Mouse (Mus musculus) embryonic facial prominence, embryonic 15.5 days (tissue): Measurements from ENCODE around the gene Crispld2. TPM values are rescaled to one million over a fixed set of nuclear protein-coding genes. Genes with fewer than 3 reads are reported as not detected.

Experiments used
- ATAC-seq: fragments of 200-750 bp; cut with Nextera tagmentation; 2 replicates; pipeline ENCODE4 v1.8.0; 2017; ENCODE audit warnings: low read depth, moderate TSS enrichment; ENCODE audit not compliant: insufficient number of reproducible peaks, low FRiP score, low TSS enrichment
- H3K27ac ChIP-seq: fragments of 300-500 bp; sonication (generic); replicated peaks from 2 replicates; pipeline ENCODE4 v1.5.1; 2015; ENCODE audit warnings: mild to moderate bottlenecking, inconsistent platforms
- H3K27me3 ChIP-seq: fragments of 300-500 bp; sonication (generic); 2 replicates; pipeline ENCODE4 v1.6.1; 2015; ENCODE audit warnings: inconsistent platforms
- H3K36me3 ChIP-seq: fragments of 300-500 bp; sonication (generic); 2 replicates; pipeline ENCODE4 v1.6.1; 2015; ENCODE audit warnings: mild to moderate bottlenecking, inconsistent platforms
- H3K4me1 ChIP-seq: fragments of 300-500 bp; sonication (generic); 2 replicates; pipeline ENCODE4 v1.6.1; 2015; ENCODE audit warnings: inconsistent platforms
- H3K4me2 ChIP-seq: fragments of 300-500 bp; sonication (generic); replicated peaks from 2 replicates; pipeline ENCODE4 v1.6.1; 2015; ENCODE audit warnings: mild to moderate bottlenecking, inconsistent platforms
- H3K4me3 ChIP-seq: fragments of 300-500 bp; sonication (generic); replicated peaks from 2 replicates; pipeline ENCODE4 v1.5.1; 2015; ENCODE audit warnings: mild to moderate bottlenecking, inconsistent platforms
- H3K9ac ChIP-seq: fragments of 300-500 bp; sonication (generic); 2 replicates; pipeline ENCODE4 v1.6.1; 2015; ENCODE audit warnings: inconsistent platforms
- H3K9me3 ChIP-seq: fragments of 300-500 bp; sonication (generic); replicated peaks from 2 replicates; pipeline ENCODE4 v1.6.1; 2016; ENCODE audit warnings: inconsistent platforms
- WGBS: fragments of 180-500 bp; shearing (Covaris S2); methylation state at CpG from one replicate; pipeline ENCODE4 v1.1.7; 2015; 5-methylcytosine and 5-hydroxymethylcytosine counted together
- polyA plus RNA-seq: library from polyadenylated mRNA; unstranded; fragments of >200 nt; fragmentation: Nextera tagmentation; extraction: Ambion mirVana; gene quantifications from 2 replicates; pipeline ENCODE4 v1.2.1, GENCODE M21; 2015

The Crispld2 gene
- polyA plus RNA-seq, 1 experiment from 2014 or later, result 13.1 TPM

DNA sequence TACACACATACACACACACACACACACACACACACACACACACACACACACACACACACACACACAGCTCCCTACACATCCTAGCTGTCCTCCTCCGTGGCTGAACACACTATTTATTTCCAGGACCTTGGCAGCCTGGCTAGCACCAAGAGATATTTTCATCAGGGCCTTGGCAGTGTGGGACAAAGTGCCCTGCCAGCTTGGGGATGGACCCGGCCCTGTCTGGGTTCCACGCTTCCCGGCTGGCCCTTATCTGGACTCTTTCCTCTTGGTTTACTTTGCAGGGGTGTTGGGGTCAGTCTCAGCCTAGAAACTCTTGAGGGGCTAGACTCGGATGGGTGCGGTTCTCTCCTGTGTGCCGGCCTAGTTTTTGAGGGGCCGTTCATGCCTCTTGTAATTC is 8.2 kb downstream of the Crispld2 start:
- no peak overlapping the region for H3K4me2 ChIP-seq
- WGBS, result 49% methylated on average over 8 of the region's 8 CpGs
- no peaks in the 10 kb centered on the region for H3K9me3 ChIP-seq
- no peak overlapping the region for H3K9ac ChIP-seq
- H3K4me1 ChIP-seq, result peaks cover 19% of the 10 kb centered on the region
- H3K27me3 ChIP-seq, result no peaks in the 10 kb centered on the region
- H3K4me3 ChIP-seq, result no peak overlapping the region
- no peaks in the 10 kb centered on the region for H3K36me3 ChIP-seq
- no peak overlapping the region for H3K27ac ChIP-seq
- no peak for ATAC-seq

GRCm38 (mm10) chr8:120001712-120002111 is 9.5 kb downstream of the Crispld2 start:
- ATAC-seq, result no peak
- peaks cover 19% of the 10 kb centered on the region for H3K4me1 ChIP-seq

DNA sequence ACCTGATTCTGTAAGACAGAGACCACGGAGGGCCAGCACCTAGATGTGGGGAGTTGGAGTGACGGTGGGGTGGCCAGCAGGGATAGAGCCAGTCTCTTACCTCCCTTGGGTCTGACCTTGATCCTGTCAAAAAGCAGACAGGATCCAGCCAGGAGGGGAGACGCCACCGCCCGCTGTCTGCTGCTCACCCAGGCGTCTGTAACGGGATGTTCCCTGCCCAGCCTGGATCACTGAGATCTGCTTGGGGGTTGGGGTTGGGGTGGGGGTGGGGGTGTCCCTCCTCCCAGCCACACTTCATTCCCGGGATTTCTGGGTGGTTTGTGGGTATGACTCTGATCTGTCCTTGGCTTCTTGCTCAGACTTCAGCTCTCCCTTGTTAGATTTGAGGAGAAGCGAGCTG is 10.1 kb downstream of the Crispld2 start:
- H3K36me3 ChIP-seq, result no peaks in the 10 kb centered on the region
- no peaks in the 10 kb centered on the region for H3K27me3 ChIP-seq
- no peak overlapping the region for H3K4me2 ChIP-seq
- WGBS, result 36% methylated on average over 9 of the region's 9 CpGs
- peaks cover 19% of the 10 kb centered on the region for H3K4me1 ChIP-seq
- H3K4me3 ChIP-seq, result no peak overlapping the region
- H3K27ac ChIP-seq, result no peak overlapping the region
- no peak overlapping the region for H3K9ac ChIP-seq
- no peak for ATAC-seq
- H3K9me3 ChIP-seq, result no peaks in the 10 kb centered on the region

More at GRCm38 (mm10) chr8:120001712-120002111, 9.5 kb downstream of the Crispld2 start:
- Histone ChIP-seq H3K27ac (no peak overlapping the region), H3K4me3 (no peak overlapping the region), H3K27me3 (no peaks in the 10 kb centered on the region), H3K9ac (no peak overlapping the region), H3K36me3 (no peaks in the 10 kb centered on the region), H3K9me3 (no peaks in the 10 kb centered on the region), H3K4me2 (no peak overlapping the region)
- WGBS, result 76% methylated on average over 7 of the region's 7 CpGs

- no peaks in the 10 kb centered on the region for H3K36me3 ChIP-seq
- H3K4me2 ChIP-seq, result no peak overlapping the region
- H3K4me1 ChIP-seq, result peaks cover 19% of the 10 kb centered on the region
- ATAC-seq, result peak; percentile 53
- no peaks in the 10 kb centered on the region for H3K9me3 ChIP-seq
- no peak overlapping the region for H3K9ac ChIP-seq
- no peak overlapping the region for H3K4me3 ChIP-seq
- no peak overlapping the region for H3K27ac ChIP-seq
- WGBS, result 26% methylated on average over 14 of the region's 14 CpGs
- no peaks in the 10 kb centered on the region; the same call in 1 of the 2 replicates for H3K27me3 ChIP-seq
Observed at GRCm38 (mm10) chr8:120004154-120004702, 12.0 kb downstream of the Crispld2 start.

- Histone ChIP-seq H3K27ac (no peak overlapping the region), H3K4me3 (no peak overlapping the region), H3K36me3 (no peaks in the 10 kb centered on the region), H3K4me1 (peaks cover 19% of the 10 kb centered on the region), H3K9ac (no peak overlapping the region), H3K9me3 (no peaks in the 10 kb centered on the region), H3K4me2 (no peak overlapping the region), H3K27me3 (no peaks in the 10 kb centered on the region; the same call in 1 of the 2 replicates)
- no peak for ATAC-seq
- WGBS, result 60% methylated on average over 2 of the region's 2 CpGs
Observed at GRCm38 (mm10) chr8:120004705-120005381, 12.6 kb downstream of the Crispld2 start.

DNA sequence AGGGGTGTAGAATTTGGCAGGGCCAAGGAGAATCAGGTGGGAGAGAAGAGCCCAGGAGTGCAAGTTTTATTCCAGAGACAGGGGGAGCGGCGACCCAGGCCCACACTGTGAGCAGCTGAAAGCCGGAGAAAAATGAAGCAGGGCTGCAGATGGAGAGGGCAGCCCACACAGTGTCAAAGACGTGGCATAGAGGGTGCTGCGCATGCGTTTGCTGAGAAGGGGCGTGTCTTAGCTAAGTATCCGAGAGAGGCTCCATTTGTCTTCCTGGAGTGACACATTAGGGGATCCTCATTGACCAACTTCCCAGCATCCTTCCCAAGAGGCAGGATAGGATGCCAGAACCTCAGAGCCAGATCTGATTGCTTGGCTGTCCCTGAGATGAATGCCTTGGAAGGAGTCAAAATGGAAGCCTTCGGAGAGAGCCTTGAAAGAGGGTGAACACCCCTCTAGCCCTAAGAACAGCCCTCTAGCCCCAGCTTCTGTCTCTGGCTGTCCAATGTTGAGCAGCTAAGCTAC is 14.5 kb downstream of the Crispld2 start:
- H3K4me1 ChIP-seq, result peaks cover 10% of the 10 kb centered on the region
- no peaks in the 10 kb centered on the region for H3K9me3 ChIP-seq
- no peak for ATAC-seq
- H3K36me3 ChIP-seq, result no peaks in the 10 kb centered on the region
- no peak overlapping the region for H3K4me2 ChIP-seq
- 35% methylated on average over 9 of the region's 9 CpGs for WGBS
- H3K27me3 ChIP-seq, result no peaks in the 10 kb centered on the region; the same call in 1 of the 2 replicates
- no peak overlapping the region for H3K9ac ChIP-seq
- H3K27ac ChIP-seq, result no peak overlapping the region
- no peak overlapping the region for H3K4me3 ChIP-seq

GRCm38 (mm10) chr8:120007178-120007577 is 14.9 kb downstream of the Crispld2 start:
- H3K4me2 ChIP-seq, result no peak overlapping the region
- no peak overlapping the region for H3K9ac ChIP-seq
- H3K27ac ChIP-seq, result no peak overlapping the region
- ATAC-seq, result no peak
- no peaks in the 10 kb centered on the region for H3K9me3 ChIP-seq
- H3K36me3 ChIP-seq, result no peaks in the 10 kb centered on the region
- H3K27me3 ChIP-seq, result no peaks in the 10 kb centered on the region; the same call in 1 of the 2 replicates
- peaks cover 10% of the 10 kb centered on the region for H3K4me1 ChIP-seq
- H3K4me3 ChIP-seq, result no peak overlapping the region
- WGBS, result 78% methylated on average over 9 of the region's 9 CpGs

- Histone ChIP-seq H3K27ac (no peak overlapping the region), H3K9ac (no peak overlapping the region), H3K4me1 (peaks cover 17% of the 10 kb centered on the region), H3K36me3 (no peaks in the 10 kb centered on the region), H3K4me3 (no peak overlapping the region), H3K9me3 (no peaks in the 10 kb centered on the region), H3K4me2 (no peak overlapping the region), H3K27me3 (no peaks in the 10 kb centered on the region; the same call in 1 of the 2 replicates)
- 69% methylated on average over 6 of the region's 6 CpGs for WGBS
- ATAC-seq, result no peak
Observed at GRCm38 (mm10) chr8:120009284-120009683, 17.0 kb downstream of the Crispld2 start.

DNA sequence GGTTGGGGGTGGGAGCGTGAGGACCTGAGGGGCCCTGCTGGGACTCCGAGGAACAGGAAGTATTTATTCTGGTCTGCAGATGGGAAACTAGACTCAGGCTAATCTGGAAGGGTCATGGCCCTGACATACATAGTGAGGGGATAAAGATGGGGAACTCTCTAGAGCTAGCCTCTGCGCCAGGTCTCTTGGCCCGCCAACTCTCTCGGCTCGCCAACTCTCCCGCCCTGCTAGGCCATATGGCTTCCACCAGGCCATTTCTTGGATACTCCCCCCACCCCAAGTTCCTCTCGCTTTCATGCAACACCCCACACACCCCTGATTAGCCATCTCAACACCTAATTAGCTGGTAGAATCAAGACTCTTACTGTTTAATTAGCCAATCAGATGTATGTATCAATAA is 20.3 kb downstream of the Crispld2 start:
- Histone ChIP-seq H3K27ac (no peak overlapping the region), H3K9me3 (no peaks in the 10 kb centered on the region), H3K4me3 (no peak overlapping the region), H3K4me1 (peaks cover 18% of the 10 kb centered on the region), H3K36me3 (no peaks in the 10 kb centered on the region), H3K27me3 (no peaks in the 10 kb centered on the region; the same call in 1 of the 2 replicates), H3K9ac (no peak overlapping the region), H3K4me2 (no peak overlapping the region)
- WGBS, result 85% methylated on average over 8 of the region's 8 CpGs
- ATAC-seq, result no peak

- Histone ChIP-seq H3K27ac (no peak overlapping the region), H3K4me3 (no peak overlapping the region)
- 34% methylated on average over 9 of the region's 9 CpGs for WGBS
Observed at GRCm38 (mm10) chr8:120012927-120013326, 20.7 kb downstream of the Crispld2 start.

DNA sequence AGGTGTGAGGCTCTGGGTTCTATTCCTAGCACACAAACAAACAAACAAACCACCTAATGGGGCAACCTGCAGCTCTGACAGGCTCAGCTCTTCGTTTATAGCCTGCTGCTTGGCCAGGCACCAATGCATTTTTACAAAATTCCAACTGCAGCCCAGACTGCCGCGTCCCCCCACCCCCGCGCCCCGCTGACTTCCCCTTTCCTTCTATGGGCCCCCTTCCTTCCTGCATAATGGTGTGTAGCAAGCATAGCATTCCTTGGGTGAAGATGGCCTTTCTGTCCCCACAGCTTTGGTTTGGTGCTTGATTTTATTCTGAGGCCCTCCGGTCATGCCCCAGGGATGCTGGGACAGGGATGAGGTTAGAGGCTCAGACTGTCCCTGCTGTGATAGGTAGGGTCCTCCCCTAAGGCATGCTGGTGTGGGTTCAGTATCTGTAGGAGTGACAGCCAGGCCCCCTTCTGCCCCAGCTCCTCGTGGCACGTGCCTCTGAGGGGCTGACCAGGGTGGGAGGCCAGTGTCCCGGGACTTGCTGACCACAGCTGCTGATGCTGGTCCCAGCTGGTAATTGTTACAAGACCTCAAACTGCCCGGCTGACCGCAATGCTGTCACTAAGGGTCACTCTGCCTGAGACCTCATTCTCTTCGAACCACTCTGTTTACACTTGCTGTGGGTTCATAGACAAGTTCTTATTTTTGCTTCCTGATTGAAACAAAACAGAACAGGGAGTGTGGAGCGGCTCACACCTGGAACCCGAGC is 22.2 kb downstream of the Crispld2 start:
- Histone ChIP-seq H3K27me3 (no peaks in the 10 kb centered on the region), H3K9me3 (no peaks in the 10 kb centered on the region), H3K4me1 (peaks cover 18% of the 10 kb centered on the region), H3K27ac (no peak overlapping the region), H3K9ac (no peak overlapping the region), H3K36me3 (no peaks in the 10 kb centered on the region), H3K4me2 (no peak overlapping the region), H3K4me3 (no peak overlapping the region)
- WGBS, result 51% methylated on average over 15 of the region's 15 CpGs
- ATAC-seq, result no peak

More at GRCm38 (mm10) chr8:120012927-120013326, 20.7 kb downstream of the Crispld2 start:
- no peak overlapping the region for H3K9ac ChIP-seq
- H3K4me2 ChIP-seq, result no peak overlapping the region
- H3K4me1 ChIP-seq, result peaks cover 18% of the 10 kb centered on the region
- no peaks in the 10 kb centered on the region for H3K36me3 ChIP-seq
- 0 out of 2 replicates have a peak, but pooled peaks have one; percentile 39 for ATAC-seq
- no peaks in the 10 kb centered on the region; the same call in 1 of the 2 replicates for H3K27me3 ChIP-seq
- no peaks in the 10 kb centered on the region for H3K9me3 ChIP-seq
